Mouse (Mus musculus): ENCODE measurements around the gene Nbr1.

Gene Nbr1

GRCm38 (mm10) chr11:101551751-101552475, at the start of gene Nbr1, which contains the start of gene Brca1:
Nbr1 (plus strand) TSS chr11:101552149.
Brca1 (minus strand) TSS chr11:101551955.
- DNase-seq (ENCODE audit: low spot score): peak; percentile 95

- no peak for DNase-seq (ENCODE audit: low spot score)
Observed at GRCm38 (mm10) chr11:101506269-101506780, 45.6 kb upstream of the Nbr1 start.

- DNase-seq (ENCODE audit: low spot score): no peak
Observed at GRCm38 (mm10) chr11:101507090-101507489, 44.9 kb upstream of the Nbr1 start.

GRCm38 (mm10) chr11:101518937-101519336, 33.0 kb upstream of the Nbr1 start:
- DNase-seq (ENCODE audit: low spot score): no peak

- no peak for DNase-seq (ENCODE audit: low spot score)
Observed at GRCm38 (mm10) chr11:101519364-101519763, 32.6 kb upstream of the Nbr1 start.

- no peak for DNase-seq (ENCODE audit: low spot score)
Observed at GRCm38 (mm10) chr11:101524446-101524845, 27.5 kb upstream of the Nbr1 start.

- DNase-seq (ENCODE audit: low spot score): no peak
Observed at GRCm38 (mm10) chr11:101525056-101525455, 26.9 kb upstream of the Nbr1 start.

- DNase-seq (ENCODE audit: low spot score): no peak
Observed at GRCm38 (mm10) chr11:101525936-101526595, 25.9 kb upstream of the Nbr1 start.

- DNase-seq (ENCODE audit: low spot score): no peak
Observed at GRCm38 (mm10) chr11:101526686-101527085, 25.3 kb upstream of the Nbr1 start.

GRCm38 (mm10) chr11:101543533-101543932, 8.4 kb upstream of the Nbr1 start:
- no peak for DNase-seq (ENCODE audit: low spot score)

GRCm38 (mm10) chr11:101544132-101544531, 7.8 kb upstream of the Nbr1 start:
- no peak for DNase-seq (ENCODE audit: low spot score)

GRCm38 (mm10) chr11:101548526-101548925, 3.4 kb upstream of the Nbr1 start:
- DNase-seq (ENCODE audit: low spot score): no peak

GRCm38 (mm10) chr11:101552476-101553300, 739 bp downstream of the Nbr1 start:
- peak; percentile 95 for DNase-seq (ENCODE audit: low spot score)

GRCm38 (mm10) chr11:101553354-101553930, 1.5 kb downstream of the Nbr1 start:
- DNase-seq (ENCODE audit: low spot score): no peak

GRCm38 (mm10) chr11:101556541-101556940, 4.6 kb downstream of the Nbr1 start:
- DNase-seq (ENCODE audit: low spot score): no peak

- DNase-seq (ENCODE audit: low spot score): no peak
Observed at GRCm38 (mm10) chr11:101556954-101557353, 5.0 kb downstream of the Nbr1 start.

GRCm38 (mm10) chr11:101562391-101562790, 10.4 kb downstream of the Nbr1 start:
- DNase-seq (ENCODE audit: low spot score): peak; percentile 41

GRCm38 (mm10) chr11:101568421-101568820, 16.5 kb downstream of the Nbr1 start:
- no peak for DNase-seq (ENCODE audit: low spot score)

GRCm38 (mm10) chr11:101576116-101576515, 24.2 kb downstream of the Nbr1 start:
- DNase-seq (ENCODE audit: low spot score): no peak

- no peak for DNase-seq (ENCODE audit: low spot score)
Observed at GRCm38 (mm10) chr11:101581081-101581764, 29.3 kb downstream of the Nbr1 start.
